Mouse (Mus musculus) cerebellum, postnatal 25 days (tissue): ENCODE data around the gene Sema6d.

Experiments used
- DNase-seq, 2 experiments: peaks; one replicate each; pipeline ENCODE4 v3.0.0; 2021; ENCODE audit warnings: mixed read lengths in 2 of 2

The Sema6d gene

GRCm38 (mm10) chr2:124089813-124090230, at the start of gene Sema6d:
Sema6d (plus strand) TSS chr2:124089969.
- DNase-seq: peak; percentile 38 to 39

DNA sequence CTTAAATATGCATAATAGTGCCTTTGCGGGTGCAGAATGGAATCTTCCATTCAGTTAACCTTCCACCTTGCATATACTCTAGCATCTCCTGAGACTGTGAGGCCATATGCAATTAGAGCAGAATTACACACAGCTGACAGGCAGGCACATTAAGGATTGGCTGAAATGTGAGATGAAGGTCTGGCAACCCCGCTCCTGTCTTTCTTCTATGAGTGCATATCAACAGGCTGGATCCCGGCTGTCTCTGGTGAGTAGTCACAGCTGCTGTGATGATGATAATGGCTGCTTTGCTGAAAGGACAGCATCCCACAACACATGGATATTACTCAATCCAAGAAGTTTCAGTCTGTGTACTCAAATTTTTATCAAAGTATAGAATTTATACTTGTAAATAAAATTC, 29.9 kb upstream of the Sema6d start:
- no peak for DNase-seq

- DNase-seq: no peak
Measured at GRCm38 (mm10) chr2:124068380-124068779, 21.4 kb upstream of the Sema6d start.

- DNase-seq: no peak
Measured at GRCm38 (mm10) chr2:124070664-124071063, 19.1 kb upstream of the Sema6d start.

DNA sequence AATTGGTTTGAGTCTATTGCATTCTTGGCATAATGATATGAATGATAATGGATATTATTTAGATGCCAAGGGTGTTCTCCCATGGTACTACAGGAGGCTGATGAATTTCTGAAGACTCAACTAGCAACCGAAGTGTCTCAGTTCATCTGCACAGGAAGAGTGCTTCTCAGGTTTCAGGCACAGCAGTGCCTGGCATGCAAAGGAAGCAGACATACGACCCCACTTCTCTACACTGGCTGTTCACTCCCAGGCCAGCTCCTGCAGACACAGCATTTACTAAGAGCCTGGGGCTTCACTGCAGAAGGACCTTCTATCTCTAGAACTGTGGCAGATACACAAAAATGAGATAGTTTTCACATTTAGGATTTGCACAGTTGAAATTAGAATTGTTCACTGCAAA, 18.4 kb upstream of the Sema6d start:
- DNase-seq: no peak

GRCm38 (mm10) chr2:124090231-124091141, 717 bp downstream of the Sema6d start:
- DNase-seq: peak; percentile 39 to 48

- DNase-seq: peak in 1 of 2 experiments; percentile 30
Measured at GRCm38 (mm10) chr2:124099697-124100096, 9.9 kb downstream of the Sema6d start.

DNA sequence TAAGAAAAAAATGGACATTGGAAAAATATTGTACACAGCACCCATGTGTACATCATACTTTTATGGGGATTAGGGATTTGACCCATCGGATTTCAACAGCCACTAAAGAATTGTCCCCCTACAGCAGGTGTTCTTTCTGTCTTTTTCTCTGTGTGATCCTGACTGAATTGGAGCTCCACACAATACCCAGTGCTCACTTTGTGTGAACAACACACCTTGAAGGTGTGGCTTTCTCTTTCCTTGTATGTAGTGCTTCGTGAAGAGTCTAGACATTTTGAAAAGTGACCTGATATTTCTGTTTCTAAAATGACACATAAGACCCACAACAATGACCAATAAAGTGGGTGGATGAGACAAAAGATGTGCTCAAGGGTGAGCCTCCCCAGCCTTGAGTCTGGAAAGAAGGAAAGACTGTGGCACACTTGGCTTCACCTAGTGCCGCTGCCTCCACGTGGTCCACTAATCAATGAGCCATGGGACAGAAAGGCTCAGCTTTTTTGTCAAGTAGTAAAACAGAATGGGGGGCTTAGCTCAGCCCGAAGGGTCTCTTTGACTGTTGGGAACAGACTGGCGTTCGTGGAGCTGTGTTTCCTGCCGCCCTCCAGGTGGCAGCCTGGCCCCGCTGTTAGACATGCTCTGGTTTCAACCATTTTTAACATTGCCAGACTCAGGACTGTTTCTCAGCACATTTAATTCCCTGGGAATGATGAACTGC, 10.9 kb downstream of the Sema6d start:
- peak; percentile 73 to 81 for DNase-seq

- DNase-seq: no peak
Measured at GRCm38 (mm10) chr2:124101201-124101517, 11.4 kb downstream of the Sema6d start.

DNA sequence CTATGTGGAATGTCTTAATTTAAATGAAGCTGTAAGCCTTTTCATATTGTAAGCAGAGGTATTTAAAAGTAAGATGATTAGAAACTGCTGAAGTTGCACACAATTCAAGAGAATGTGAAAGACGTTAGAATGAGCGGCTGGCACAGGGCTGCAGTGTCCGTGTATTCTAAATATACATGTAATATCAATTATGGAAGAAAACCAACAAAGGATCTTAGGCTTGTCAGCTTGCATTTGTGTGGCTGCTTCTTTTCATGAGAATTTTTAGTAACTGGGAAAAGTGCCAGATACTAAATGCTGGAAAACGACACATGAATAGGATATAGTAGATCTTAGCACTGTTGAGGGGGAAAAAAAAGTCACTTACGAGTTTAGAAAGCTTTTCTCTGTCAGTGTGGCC, 11.8 kb downstream of the Sema6d start:
- DNase-seq: no peak

DNA sequence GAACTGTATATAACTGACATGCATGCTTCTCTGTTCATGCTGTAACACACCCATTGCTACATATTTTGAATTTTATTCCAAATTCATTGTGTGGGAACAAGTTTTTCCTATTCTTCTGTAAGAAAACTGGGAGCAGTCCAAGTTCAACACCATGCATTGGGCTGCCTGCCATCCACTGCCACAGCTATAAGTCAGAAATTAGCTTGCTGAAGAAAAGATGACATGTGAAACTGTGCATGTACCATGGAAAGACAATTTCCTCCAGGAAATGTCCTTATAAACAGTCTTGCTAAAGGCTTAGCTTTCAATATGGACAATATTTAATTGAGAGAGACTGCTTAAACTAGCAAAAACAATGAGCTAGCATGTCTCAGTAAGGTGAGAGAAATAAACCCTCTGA, 13.5 kb downstream of the Sema6d start:
- DNase-seq: no peak

- no peak for DNase-seq
Measured at GRCm38 (mm10) chr2:124118469-124119243, 28.9 kb downstream of the Sema6d start.

DNA sequence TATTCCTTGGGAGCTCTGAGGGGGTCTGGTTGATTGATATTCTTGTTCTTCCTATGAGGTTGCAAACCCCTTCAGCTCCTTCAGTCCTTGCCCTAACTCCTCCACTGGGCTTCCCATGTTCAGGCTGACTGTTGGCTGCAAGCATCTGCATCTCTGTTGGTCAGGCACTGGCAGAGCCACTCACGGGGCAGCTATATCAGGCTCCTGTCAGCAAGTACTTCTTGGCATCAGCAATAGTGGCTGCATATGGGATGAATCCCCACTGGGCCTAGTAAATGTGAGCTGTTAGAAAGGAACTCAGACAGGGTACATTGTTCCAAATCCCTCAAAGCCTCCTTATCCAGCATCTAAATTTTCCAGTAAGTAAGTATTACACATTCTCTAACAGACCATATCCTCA, 30.6 kb downstream of the Sema6d start:
- peak in 1 of 2 experiments; percentile 26 for DNase-seq

- no peak for DNase-seq
Measured at GRCm38 (mm10) chr2:124121539-124121938, 31.8 kb downstream of the Sema6d start.

GRCm38 (mm10) chr2:124125504-124125903, 35.7 kb downstream of the Sema6d start:
- no peak for DNase-seq

DNA sequence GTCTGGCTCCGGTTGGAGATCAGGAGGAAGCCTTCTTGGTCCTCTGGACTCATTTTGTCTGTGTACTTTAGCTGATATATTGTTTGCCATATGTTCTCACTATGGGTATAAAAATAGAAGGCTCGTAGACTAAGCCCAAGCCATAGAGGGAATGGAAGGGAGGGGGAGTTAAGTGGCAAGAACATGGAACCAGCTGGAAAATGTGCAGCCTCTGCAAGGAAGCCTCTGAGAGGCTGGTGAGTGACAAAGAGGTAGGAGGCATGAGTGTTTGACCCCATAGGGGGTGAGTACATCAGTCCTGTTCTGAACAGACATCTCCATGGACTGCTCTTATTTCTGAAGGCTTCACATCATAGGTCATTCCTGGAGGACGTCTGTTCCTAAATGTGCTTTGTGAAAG, 37.1 kb downstream of the Sema6d start:
- no peak for DNase-seq

DNA sequence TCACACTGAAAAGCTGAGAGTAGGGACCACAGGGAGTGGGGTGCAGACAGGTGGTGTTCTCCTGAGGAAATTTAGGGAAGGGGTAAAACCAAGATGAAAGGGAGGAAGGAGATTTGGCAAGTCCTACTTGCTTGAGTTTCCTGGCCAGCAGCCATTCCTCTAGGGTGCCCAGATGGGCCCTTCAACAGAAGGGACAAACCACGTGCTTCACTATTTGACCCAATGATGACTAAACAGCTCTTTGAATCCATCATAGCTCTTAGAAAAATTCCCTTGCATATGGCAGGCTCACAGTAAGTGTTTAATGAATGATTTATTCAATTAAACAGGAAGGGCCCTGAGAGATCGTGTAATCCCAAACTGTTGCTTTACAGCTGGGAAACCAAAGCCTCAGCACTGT, 41.1 kb downstream of the Sema6d start:
- peak in 1 of 2 experiments; percentile 28 for DNase-seq

- no peak for DNase-seq
Measured at GRCm38 (mm10) chr2:124141510-124142044, 51.8 kb downstream of the Sema6d start.

DNA sequence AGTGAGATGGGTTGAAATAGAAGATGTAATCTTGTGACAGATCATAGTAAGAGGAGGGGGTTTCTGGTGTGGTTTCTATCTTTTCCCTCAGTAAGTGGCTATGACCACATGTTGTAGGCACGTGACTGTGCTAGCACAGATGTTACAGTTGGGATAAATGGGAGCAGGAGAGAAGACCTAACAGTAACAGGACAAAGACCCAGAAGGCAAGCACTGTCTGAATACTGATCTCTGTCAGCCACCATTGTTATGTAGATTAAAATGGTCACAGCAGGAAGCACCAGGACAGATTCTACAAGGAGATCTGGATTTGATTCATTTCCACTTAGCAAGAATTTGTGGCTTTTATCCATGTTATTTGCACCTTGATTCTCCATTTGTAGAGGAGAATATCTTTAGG, 55.8 kb downstream of the Sema6d start:
- no peak for DNase-seq

DNA sequence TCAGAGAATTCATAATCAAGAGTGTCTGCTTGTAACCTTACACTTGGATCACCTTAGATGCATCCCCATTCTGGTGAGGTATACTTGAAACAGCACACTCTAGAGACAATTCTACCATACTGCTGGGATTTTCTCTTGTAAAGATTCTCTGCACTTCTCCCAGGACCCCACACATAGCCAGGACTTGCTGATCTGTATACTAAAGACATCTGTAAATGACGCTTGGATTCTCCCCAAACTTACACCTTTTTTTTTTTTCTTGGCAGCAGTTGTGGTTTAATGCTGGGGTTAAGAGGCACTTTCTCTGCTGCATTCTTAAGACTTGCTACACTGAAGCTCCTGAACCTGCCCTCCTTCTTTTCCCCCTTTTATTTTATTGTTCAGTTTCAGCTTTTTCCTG, 68.4 kb downstream of the Sema6d start:
- DNase-seq: no peak

DNA sequence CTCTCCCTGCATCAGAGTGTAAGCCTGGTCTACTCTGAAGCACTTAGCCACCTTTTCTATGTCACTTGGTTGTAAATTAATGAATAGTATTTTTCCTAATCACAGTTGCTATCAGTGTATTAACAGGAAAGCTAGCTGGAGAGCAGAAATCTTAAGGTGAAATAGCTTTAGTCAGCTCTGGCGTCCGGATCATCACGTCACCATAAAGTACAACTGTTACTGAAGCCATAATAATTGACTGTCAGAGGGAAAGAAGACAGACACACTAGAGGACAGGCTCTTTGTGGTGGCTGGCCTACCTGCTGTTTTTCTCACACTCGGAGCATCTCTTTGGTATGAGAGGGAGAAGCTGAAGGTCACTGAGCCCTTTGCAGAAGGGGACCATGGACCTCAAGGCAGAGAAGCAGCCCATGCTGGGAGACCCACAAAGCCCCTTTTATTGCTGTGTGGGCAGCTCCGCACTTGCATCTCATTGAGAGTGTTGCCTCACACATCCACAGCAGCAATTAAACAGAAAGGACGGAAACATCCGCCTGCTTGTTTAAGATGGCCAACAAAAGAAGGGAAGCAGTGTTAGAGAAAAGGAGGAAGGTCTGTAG, 72.3 kb downstream of the Sema6d start:
- no peak for DNase-seq

DNA sequence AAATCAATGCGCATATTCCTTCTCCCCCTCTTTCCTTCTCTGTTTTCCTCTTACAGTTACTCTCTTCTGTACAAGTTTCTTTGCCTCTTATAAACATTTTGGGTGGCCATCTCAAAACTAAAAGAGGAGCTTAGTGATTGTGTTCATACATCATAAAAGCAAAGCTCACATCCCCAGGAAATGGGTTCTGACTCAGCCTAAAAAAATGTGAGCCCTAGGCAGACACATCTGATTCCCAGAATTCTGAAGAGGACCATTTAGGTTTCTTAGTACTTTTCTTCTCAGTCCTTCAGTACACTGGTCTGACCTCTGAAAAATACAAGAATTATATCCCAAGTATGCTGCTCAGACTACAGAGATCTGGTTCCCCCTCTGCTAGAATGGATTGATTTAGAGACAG, 78.6 kb downstream of the Sema6d start:
- DNase-seq: no peak

- DNase-seq: no peak
Measured at GRCm38 (mm10) chr2:124171718-124172117, 81.9 kb downstream of the Sema6d start.
